Mouse (Mus musculus) ES-Bruce4 (cell line): Measurements from ENCODE around the gene Nyap2. TPM values are rescaled to one million over a fixed set of nuclear protein-coding genes. Genes with fewer than 3 reads are reported as not detected.

Source experiments
- H3K27ac ChIP-seq: 2 replicates; pipeline ENCODE4 v1.5.1; 2012; ENCODE audit warnings: low read length, inconsistent platforms; ENCODE audit not compliant: insufficient read depth
- H3K27me3 ChIP-seq: 2 replicates; pipeline ENCODE4 v1.6.1; 2012; ENCODE audit warnings: mild to moderate bottlenecking, low read length, inconsistent platforms; ENCODE audit not compliant: control insufficient read depth, poor library complexity, insufficient read depth, severe bottlenecking
- H3K36me3 ChIP-seq: 2 replicates; pipeline ENCODE4 v1.6.1; 2012; ENCODE audit warnings: inconsistent platforms, mild to moderate bottlenecking, low read length, moderate library complexity; ENCODE audit not compliant: control insufficient read depth, poor library complexity, insufficient read depth, severe bottlenecking
- H3K4me1 ChIP-seq: one replicate; pipeline ENCODE4 v1.8.1; 2011; ENCODE audit warnings: low read length; ENCODE audit not compliant: control insufficient read depth, insufficient read depth
- H3K4me3 ChIP-seq: 2 replicates; pipeline ENCODE4 v1.5.1; 2011; ENCODE audit warnings: low read depth, mild to moderate bottlenecking, low read length
- H3K9ac ChIP-seq: 2 replicates; pipeline ENCODE4 v1.6.1; 2012; ENCODE audit warnings: low read depth, mild to moderate bottlenecking, inconsistent platforms; ENCODE audit not compliant: poor library complexity, severe bottlenecking
- H3K9me3 ChIP-seq: replicated peaks from 2 replicates; pipeline ENCODE4 v1.6.1; 2012; ENCODE audit warnings: mild to moderate bottlenecking, low read length, inconsistent platforms; ENCODE audit not compliant: control insufficient read depth, poor library complexity, insufficient read depth, severe bottlenecking
- CTCF ChIP-seq: IDR thresholded peaks from one replicate; pipeline ENCODE4 v1.8.1; 2011; ENCODE audit warnings: low read depth, low read length
- EP300 ChIP-seq: IDR thresholded peaks from 2 replicates; pipeline ENCODE4 v1.6.1; 2011; ENCODE audit warnings: low read depth, low read length; ENCODE audit not compliant: insufficient read depth
- POLR2A ChIP-seq: IDR thresholded peaks from one replicate; pipeline ENCODE4 v1.8.1; 2011; ENCODE audit warnings: low read length; ENCODE audit not compliant: insufficient read depth
- polyA plus RNA-seq: library from polyadenylated mRNA; stranded (reverse); fragments of >200 nt; gene quantifications from 2 replicates; pipeline ENCODE4 v1.2.4, GENCODE M21; 2011; ENCODE audit warnings: low read depth; ENCODE audit not compliant: missing spikeins, insufficient read depth, insufficient read length

Nyap2 gene
- polyA plus RNA-seq, 1 experiment = not detected

DNA sequence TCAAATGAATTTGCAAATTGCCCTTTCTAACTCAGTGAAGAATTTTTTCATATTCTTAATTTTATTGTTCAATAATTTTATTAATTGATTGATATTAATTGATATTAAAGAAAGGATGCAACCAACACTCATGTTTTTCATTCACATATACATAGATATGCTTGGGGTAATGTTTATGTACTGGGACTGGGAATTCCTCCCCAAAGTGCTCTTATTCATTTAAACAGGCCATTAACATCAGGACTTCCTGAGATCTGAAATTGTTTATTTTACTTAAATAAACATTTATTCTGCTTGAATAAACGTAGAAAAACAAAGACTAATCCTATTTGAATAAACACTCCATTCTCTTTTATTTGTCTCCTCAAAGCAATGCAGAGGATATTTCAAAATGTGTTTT, 311.0 kb downstream of the Nyap2 start:
- Histone ChIP-seq H3K27me3 (no peaks in the 10 kb centered on the region), H3K4me1 (no peaks in the 10 kb centered on the region), H3K9me3 (no peaks in the 10 kb centered on the region), H3K9ac (no peak overlapping the region), H3K27ac (no peak overlapping the region), H3K36me3 (no peaks in the 10 kb centered on the region), H3K4me3 (no peak overlapping the region)
- TF ChIP-seq EP300 = no peak
- TF ChIP-seq POLR2A = no peak
- no peak for TF ChIP-seq CTCF
